Mouse (Mus musculus): ENCODE results near the gene Kcnd3. TPM values are rescaled to one million over a fixed set of nuclear protein-coding genes. Genes with fewer than 3 reads are reported as not detected.

The Kcnd3 gene
- polyA plus RNA-seq, 1 experiment from 2014 or later = 0.37 TPM

GRCm38 (mm10) chr3:105669776-105670175 lies 217.6 kb downstream of the Kcnd3 start:
- ATAC-seq (replicated peaks; ENCODE audit: low FRiP score) (no peak), DNase-seq (ENCODE audit: low spot score) (no peak)
- no peaks in the 10 kb centered on the region for H3K36me3 ChIP-seq (ENCODE audit: control insufficient read depth, insufficient read depth, low read length)
- no peaks in the 10 kb centered on the region; the same call in 1 of the 2 replicates for H3K4me1 ChIP-seq (replicated peaks; ENCODE audit: control insufficient read depth, insufficient read depth, low read length)
- no peak overlapping the region for H3K9ac ChIP-seq (ENCODE audit: low read depth, low read length)
- H3K4me2 ChIP-seq = no peak overlapping the region
- WGBS = 77% methylated on average over 3 of the region's 3 CpGs
- no peaks in the 10 kb centered on the region; the same call in 1 of the 2 replicates for H3K27me3 ChIP-seq (replicated peaks; ENCODE audit: control insufficient read depth, insufficient read depth, low read length)
- H3K27ac ChIP-seq (ENCODE audit: low read depth, low read length) = no peak overlapping the region
- H3K4me3 ChIP-seq (ENCODE audit: low read depth, low read length) = no peak overlapping the region
- H3K9me3 ChIP-seq (ENCODE audit: control insufficient read depth, low read length) = no peaks in the 10 kb centered on the region

GRCm38 (mm10) chr3:105670801-105671200 lies 218.7 kb downstream of the Kcnd3 start:
- 88% methylated on average over 1 of the region's 1 CpGs for WGBS
- no peak; the same call in 1 of the 2 replicates for ATAC-seq (replicated peaks; ENCODE audit: low FRiP score)
- Histone ChIP-seq H3K27me3 (replicated peaks; ENCODE audit: control insufficient read depth, insufficient read depth, low read length) (no peaks in the 10 kb centered on the region; the same call in 1 of the 2 replicates), H3K4me1 (replicated peaks; ENCODE audit: control insufficient read depth, insufficient read depth, low read length) (no peaks in the 10 kb centered on the region), H3K9me3 (ENCODE audit: control insufficient read depth, low read length) (no peaks in the 10 kb centered on the region), H3K9ac (ENCODE audit: low read depth, low read length) (no peak overlapping the region), H3K36me3 (ENCODE audit: control insufficient read depth, insufficient read depth, low read length) (no peaks in the 10 kb centered on the region), H3K4me2 (no peak overlapping the region), H3K4me3 (ENCODE audit: low read depth, low read length) (no peak overlapping the region), H3K27ac (ENCODE audit: low read depth, low read length) (no peak overlapping the region)
- DNase-seq (ENCODE audit: low spot score) = no peak

GRCm38 (mm10) chr3:105674595-105675218 lies 222.6 kb downstream of the Kcnd3 start:
- 27% methylated on average over 7 of the region's 7 CpGs for WGBS
- peak; percentile 45; the same call in 1 of the 2 replicates for ATAC-seq (replicated peaks; ENCODE audit: low FRiP score)

GRCm38 (mm10) chr3:105675932-105676331 lies 223.8 kb downstream of the Kcnd3 start:
- H3K4me2 ChIP-seq = no peak overlapping the region

More at GRCm38 (mm10) chr3:105674595-105675218, 222.6 kb downstream of the Kcnd3 start:
- H3K36me3 ChIP-seq (ENCODE audit: control insufficient read depth, insufficient read depth, low read length) = peaks cover 11% of the 10 kb centered on the region
- no peak overlapping the region for H3K4me3 ChIP-seq (ENCODE audit: low read depth, low read length)
- H3K9ac ChIP-seq (ENCODE audit: low read depth, low read length) = no peak overlapping the region
- no peak for DNase-seq (ENCODE audit: low spot score)
- H3K4me1 ChIP-seq (replicated peaks; ENCODE audit: control insufficient read depth, insufficient read depth, low read length) = no peaks in the 10 kb centered on the region
- no peak overlapping the region for H3K4me2 ChIP-seq
- no peaks in the 10 kb centered on the region for H3K9me3 ChIP-seq (ENCODE audit: control insufficient read depth, low read length)
- no peak overlapping the region for H3K27ac ChIP-seq (ENCODE audit: low read depth, low read length)
- no peaks in the 10 kb centered on the region for H3K27me3 ChIP-seq (replicated peaks; ENCODE audit: control insufficient read depth, insufficient read depth, low read length)

GRCm38 (mm10) chr3:105680346-105680745 lies 228.2 kb downstream of the Kcnd3 start:
- Histone ChIP-seq H3K9me3 (ENCODE audit: control insufficient read depth, low read length) (no peaks in the 10 kb centered on the region), H3K27me3 (replicated peaks; ENCODE audit: control insufficient read depth, insufficient read depth, low read length) (no peaks in the 10 kb centered on the region), H3K4me2 (no peak overlapping the region), H3K9ac (ENCODE audit: low read depth, low read length) (no peak overlapping the region), H3K4me3 (ENCODE audit: low read depth, low read length) (no peak overlapping the region), H3K4me1 (replicated peaks; ENCODE audit: control insufficient read depth, insufficient read depth, low read length) (no peaks in the 10 kb centered on the region), H3K36me3 (ENCODE audit: control insufficient read depth, insufficient read depth, low read length) (peaks cover 11% of the 10 kb centered on the region), H3K27ac (ENCODE audit: low read depth, low read length) (no peak overlapping the region)
- DNase-seq (ENCODE audit: low spot score) = no peak
- ATAC-seq (replicated peaks; ENCODE audit: low FRiP score) = no peak
- 91% methylated on average over 7 of the region's 7 CpGs for WGBS

More at GRCm38 (mm10) chr3:105675932-105676331, 223.8 kb downstream of the Kcnd3 start:
- Histone ChIP-seq H3K9me3 (ENCODE audit: control insufficient read depth, low read length) (no peaks in the 10 kb centered on the region), H3K36me3 (ENCODE audit: control insufficient read depth, insufficient read depth, low read length) (peaks cover 11% of the 10 kb centered on the region), H3K9ac (ENCODE audit: low read depth, low read length) (no peak overlapping the region), H3K27ac (ENCODE audit: low read depth, low read length) (no peak overlapping the region), H3K4me1 (replicated peaks; ENCODE audit: control insufficient read depth, insufficient read depth, low read length) (no peaks in the 10 kb centered on the region), H3K27me3 (replicated peaks; ENCODE audit: control insufficient read depth, insufficient read depth, low read length) (no peaks in the 10 kb centered on the region), H3K4me3 (ENCODE audit: low read depth, low read length) (no peak overlapping the region)
- DNase-seq (ENCODE audit: low spot score) (no peak), ATAC-seq (replicated peaks; ENCODE audit: low FRiP score) (no peak)
- WGBS = 53% methylated on average over 2 of the region's 2 CpGs

GRCm38 (mm10) chr3:105686394-105687323 lies 234.5 kb downstream of the Kcnd3 start:
- ATAC-seq (replicated peaks; ENCODE audit: low FRiP score) (peak; percentile 68), DNase-seq (ENCODE audit: low spot score) (no peak)
- Histone ChIP-seq H3K4me3 (ENCODE audit: low read depth, low read length) (peak overlapping the region; percentile 73), H3K4me1 (replicated peaks; ENCODE audit: control insufficient read depth, insufficient read depth, low read length) (no peaks in the 10 kb centered on the region; the same call in 1 of the 2 replicates), H3K4me2 (peak overlapping the region; percentile 76), H3K36me3 (ENCODE audit: control insufficient read depth, insufficient read depth, low read length) (no peaks in the 10 kb centered on the region; the same call in 1 of the 2 replicates), H3K9ac (ENCODE audit: low read depth, low read length) (peak overlapping the region; percentile 92), H3K27ac (ENCODE audit: low read depth, low read length) (peak overlapping the region; percentile 67), H3K9me3 (ENCODE audit: control insufficient read depth, low read length) (no peaks in the 10 kb centered on the region), H3K27me3 (replicated peaks; ENCODE audit: control insufficient read depth, insufficient read depth, low read length) (0 out of 2 replicates have a peak, but pooled peaks cover 2% of the 10 kb centered on the region)
- WGBS = 5% methylated on average over 60 of the region's 60 CpGs

- no peaks in the 10 kb centered on the region; the same call in 1 of the 2 replicates for H3K4me1 ChIP-seq (replicated peaks; ENCODE audit: control insufficient read depth, insufficient read depth, low read length)
- H3K9me3 ChIP-seq (ENCODE audit: control insufficient read depth, low read length) = no peaks in the 10 kb centered on the region
- no peaks in the 10 kb centered on the region; the same call in 1 of the 2 replicates for H3K36me3 ChIP-seq (ENCODE audit: control insufficient read depth, insufficient read depth, low read length)
- peak within 1 kb of the TSS; percentile 76 for H3K4me2 ChIP-seq
- 0 out of 2 replicates have a peak, but pooled peaks cover 2% of the 10 kb centered on the region for H3K27me3 ChIP-seq (replicated peaks; ENCODE audit: control insufficient read depth, insufficient read depth, low read length)
- WGBS = under 1% methylated on average over 72 of the region's 72 CpGs
- ATAC-seq (replicated peaks; ENCODE audit: low FRiP score) (peak; percentile 94), DNase-seq (ENCODE audit: low spot score) (peak; percentile 96)
- peak within 1 kb of the TSS; percentile 92 for H3K9ac ChIP-seq (ENCODE audit: low read depth, low read length)
- H3K4me3 ChIP-seq (ENCODE audit: low read depth, low read length) = peak within 1 kb of the TSS; percentile 73
- peak within 1 kb of the TSS; percentile 67 for H3K27ac ChIP-seq (ENCODE audit: low read depth, low read length)
Observed at GRCm38 (mm10) chr3:105687324-105688060, 235.4 kb downstream of the Kcnd3 start, which contains the start of gene Ddx20. TSS of gene Ddx20 (minus strand) at chr3:105687574.

- H3K36me3 ChIP-seq (ENCODE audit: control insufficient read depth, insufficient read depth, low read length) = no peaks in the 10 kb centered on the region
- no peak overlapping the region for H3K4me3 ChIP-seq (ENCODE audit: low read depth, low read length)
- no peak for DNase-seq (ENCODE audit: low spot score)
- H3K4me1 ChIP-seq (replicated peaks; ENCODE audit: control insufficient read depth, insufficient read depth, low read length) = no peaks in the 10 kb centered on the region; the same call in 1 of the 2 replicates
- WGBS = 63% methylated on average over 2 of the region's 2 CpGs
- no peak overlapping the region for H3K27ac ChIP-seq (ENCODE audit: low read depth, low read length)
- no peak overlapping the region for H3K9ac ChIP-seq (ENCODE audit: low read depth, low read length)
- peaks cover 6% of the 10 kb centered on the region for H3K27me3 ChIP-seq (replicated peaks; ENCODE audit: control insufficient read depth, insufficient read depth, low read length)
- no peak for ATAC-seq (replicated peaks; ENCODE audit: low FRiP score)
- no peaks in the 10 kb centered on the region for H3K9me3 ChIP-seq (ENCODE audit: control insufficient read depth, low read length)
- H3K4me2 ChIP-seq = peak overlapping the region; percentile 64
Observed at GRCm38 (mm10) chr3:105688536-105688935, 236.4 kb downstream of the Kcnd3 start.

All from liver, embryonic 11.5 days (tissue).